Mouse (Mus musculus) G1E-ER4 (cell line): ENCODE data around the gene Tmem238. TPM values are rescaled to one million over a fixed set of nuclear protein-coding genes. Genes with fewer than 3 reads are reported as not detected.

Experiments
- GATA1 ChIP-seq: IDR thresholded peaks from one replicate; pipeline ENCODE4 v1.8.0; 2012; ENCODE audit warnings: low read length, inconsistent platforms
- polyA plus RNA-seq: library from polyadenylated mRNA; stranded (reverse); fragments of >175 nt; gene quantifications from 2 replicates; pipeline ENCODE4 v1.2.3, GENCODE M21; 2012

Gene Tmem238
- polyA plus RNA-seq, 1 experiment = 187 TPM

GRCm38 (mm10) chr7:4794631-4795168 lies 5.2 kb upstream of the Tmem238 start:
- no peak for TF ChIP-seq GATA1

GRCm38 (mm10) chr7:4793674-4794073 lies 4.2 kb upstream of the Tmem238 start:
- TF ChIP-seq GATA1 = no peak

DNA sequence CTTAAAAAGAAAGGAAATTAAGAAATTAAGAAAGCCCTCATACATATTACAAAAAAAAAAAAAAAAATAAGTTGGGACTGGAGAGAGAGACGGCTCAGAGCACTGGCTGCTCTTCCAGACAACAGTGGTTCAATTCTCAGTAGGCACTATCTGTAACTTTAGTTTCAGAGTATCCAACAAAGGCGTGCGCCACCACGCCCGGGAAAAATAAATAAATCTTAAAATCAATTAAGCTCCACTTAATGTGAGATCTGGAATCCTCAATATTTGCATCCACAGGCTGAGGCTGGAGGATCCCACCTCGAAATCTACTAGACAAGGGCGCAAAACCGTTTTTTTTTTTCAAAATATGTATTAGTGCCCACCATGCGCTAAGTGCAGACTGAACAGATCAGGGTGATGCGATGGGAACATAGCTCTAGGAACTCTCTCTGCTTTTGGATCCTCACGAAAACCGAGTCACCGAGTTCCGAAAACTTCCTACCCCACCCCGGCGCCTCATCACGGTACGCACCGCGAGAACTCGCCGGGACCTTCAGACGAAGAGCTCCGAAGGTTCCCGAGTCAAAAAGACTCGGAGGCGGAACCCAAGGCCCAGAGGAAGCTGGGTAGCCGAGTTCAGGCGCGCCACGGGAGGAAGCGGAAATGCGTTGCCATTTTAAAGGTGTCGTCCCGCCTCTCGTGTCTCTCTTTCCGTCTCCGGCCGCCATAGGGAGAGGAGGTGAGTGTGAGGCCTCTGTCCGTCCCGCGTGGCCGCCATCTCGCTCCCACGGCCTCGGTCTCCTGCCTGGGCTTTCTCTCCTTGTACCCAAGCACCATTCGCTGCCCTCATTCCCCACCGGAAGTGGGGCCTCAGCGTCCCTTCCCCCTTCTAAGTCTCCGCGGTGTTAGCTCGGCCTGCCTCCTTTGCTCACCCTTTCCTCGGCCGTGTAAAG lies 3.1 kb upstream of the Tmem238 start, which contains the start of gene Rpl28:
TSS of gene Rpl28 (plus strand) at position 597 of the 935 bp plus-strand sequence.
- no peak for TF ChIP-seq GATA1

DNA sequence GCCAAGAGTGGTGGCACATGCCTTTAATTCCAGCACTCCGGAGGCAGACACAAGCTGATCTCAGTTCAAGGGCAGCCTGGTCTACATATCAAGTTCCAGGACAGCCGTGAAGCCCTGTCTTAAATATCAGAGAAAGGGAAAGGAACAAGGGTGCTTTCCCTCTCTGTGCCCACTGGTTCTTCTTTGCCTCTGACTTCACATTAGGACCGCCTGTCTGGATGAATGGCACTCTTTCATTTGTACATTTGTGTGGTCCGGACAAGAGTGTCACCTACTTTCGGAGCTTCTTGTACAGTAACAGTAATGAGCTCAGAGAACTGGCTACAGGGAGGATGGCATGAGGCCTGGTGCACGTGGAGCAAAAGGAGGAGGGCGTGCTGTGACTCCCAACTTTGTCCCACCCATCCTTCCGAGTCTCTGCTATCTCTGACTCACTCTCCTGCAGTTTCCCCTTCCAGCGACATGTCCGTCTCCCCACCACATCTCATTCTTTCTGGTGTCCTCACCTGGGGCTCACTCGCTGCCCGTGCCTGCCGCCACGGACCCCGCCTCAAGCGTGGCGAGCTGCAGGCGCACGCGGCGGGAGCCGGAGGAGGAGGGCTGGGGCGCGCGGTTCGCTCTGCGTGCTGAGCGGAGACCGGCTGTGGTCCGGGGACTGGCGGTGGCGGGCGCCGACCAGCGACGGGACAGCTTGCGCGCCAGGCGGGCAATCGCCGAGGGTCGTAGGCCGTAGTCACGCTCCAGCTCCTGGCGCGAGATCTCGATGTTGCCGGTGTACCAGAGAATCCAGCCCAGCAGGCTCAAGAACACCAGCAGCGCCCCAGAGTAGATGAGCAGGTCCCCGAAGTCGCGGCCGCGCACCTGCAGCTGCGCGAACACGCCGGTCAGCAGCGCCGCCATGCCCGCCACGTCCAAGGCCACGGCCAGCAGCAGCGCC lies 689 bp downstream of the Tmem238 start:
- no peak for TF ChIP-seq GATA1

GRCm38 (mm10) chr7:4783667-4784268 lies 5.7 kb downstream of the Tmem238 start:
- TF ChIP-seq GATA1 = no peak

GRCm38 (mm10) chr7:4782759-4783158 lies 6.7 kb downstream of the Tmem238 start, which contains the start of the genes Il11 and Tmem190:
Il11 (minus strand) TSS chr7:4782859.
Tmem190 (plus strand) TSS chr7:4782937.
- no peak for TF ChIP-seq GATA1

GRCm38 (mm10) chr7:4782130-4782529 lies 7.3 kb downstream of the Tmem238 start:
- no peak for TF ChIP-seq GATA1

- no peak for TF ChIP-seq GATA1
Measured at GRCm38 (mm10) chr7:4779921-4780320, 9.5 kb downstream of the Tmem238 start.

- TF ChIP-seq GATA1 = no peak
Measured at GRCm38 (mm10) chr7:4777851-4778637, 11.4 kb downstream of the Tmem238 start.

GRCm38 (mm10) chr7:4776861-4777830 lies 12.3 kb downstream of the Tmem238 start:
- no peak for TF ChIP-seq GATA1

- TF ChIP-seq GATA1 = no peak
Measured at GRCm38 (mm10) chr7:4776131-4776530, 13.3 kb downstream of the Tmem238 start.

DNA sequence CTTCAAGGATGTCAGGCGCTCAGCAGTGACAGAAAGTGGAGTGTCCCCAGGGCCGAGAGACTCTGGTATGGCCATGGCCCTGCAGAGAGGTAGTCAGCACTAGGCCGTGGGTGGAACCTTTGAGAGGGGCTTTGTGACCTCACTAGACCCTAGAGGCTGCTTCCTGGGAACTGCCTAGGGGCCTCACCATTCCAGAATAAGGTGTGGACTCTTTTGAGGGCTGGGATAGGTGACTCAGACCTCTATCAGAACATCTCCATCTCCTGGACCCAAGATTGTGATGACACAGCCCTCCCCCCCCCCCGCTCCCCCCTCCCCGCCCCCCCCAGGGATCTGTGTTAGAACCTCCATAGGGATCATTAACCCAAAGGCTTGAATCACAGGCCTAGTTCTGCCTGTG lies 18.3 kb downstream of the Tmem238 start, which contains the start of gene Fam71e2:
TSS of gene Fam71e2 (minus strand) at position 101 of the 400 bp plus-strand sequence.
- no peak for TF ChIP-seq GATA1
